Comparison of ENCODE assay signal across 8 mouse cellular contexts in genomic region chr19:6268170-6268528, GRCm38 (mm10). TPM values are rescaled to one million over a fixed set of nuclear protein-coding genes. Genes with fewer than 3 reads are reported as not detected.
A peak's percentile ranks its signal among the peaks of the same experiment; 100 is the strongest.
DNase-seq lines count a peak whose midpoint lies in the region; ATAC-seq lines count a peak whose summit lies in the region.

No protein-coding gene starts in this region.

- H3K36me3 ChIP-seq in hindbrain, embryonic 15.5 days = no peaks in the 10 kb centered on the region

- no peak overlapping the region for H3K4me3 ChIP-seq in hindbrain, embryonic 15.5 days

- DNase-seq in NIH3T3 (ENCODE audit: low read depth) = peak; percentile 95
- peak; percentile 84 to 88 for DNase-seq in cerebellum, adult 18-20 months
- DNase-seq in frontal cortex, postnatal 14 days (ENCODE audit: low spot score in 2 of 2) = peak; percentile 63 to 79
- DNase-seq in layer of hippocampus, postnatal 36 days = peak; percentile 75 to 81
- peak; percentile 96 for DNase-seq in lung, postnatal 36 days
- peak; percentile 87 to 88 for DNase-seq in right cerebral cortex, adult 2 months (ENCODE audit: low spot score in 2 of 2)
- peak; percentile 70 for DNase-seq in urinary bladder, adult 2 months (ENCODE audit: low spot score)

- 8% methylated on average over 8 of the region's 8 CpGs for WGBS in hindbrain, embryonic 15.5 days

- no peaks in the 10 kb centered on the region for H3K9me3 ChIP-seq in hindbrain, embryonic 15.5 days

- no peaks in the 10 kb centered on the region for H3K27me3 ChIP-seq in hindbrain, embryonic 15.5 days

- H3K27ac ChIP-seq in hindbrain, embryonic 15.5 days (replicated peaks) = no peak overlapping the region

- no peak overlapping the region for H3K4me2 ChIP-seq in hindbrain, embryonic 15.5 days

- no peak overlapping the region for H3K9ac ChIP-seq in hindbrain, embryonic 15.5 days

- peak; percentile 72; the same call in 1 of the 2 replicates for ATAC-seq in hindbrain, embryonic 15.5 days (ENCODE audit: low FRiP score, low read depth)

- H3K4me1 ChIP-seq in hindbrain, embryonic 15.5 days (replicated peaks) = peaks cover 4% of the 10 kb centered on the region; the same call in 1 of the 2 replicates

RNA-seq across cellular contexts. Expression of gene Ehd1, which starts 8.4 kb away (rescaled TPM):
- 92.5 and 103 TPM in 2 replicates for polyA plus RNA-seq in hindbrain, embryonic 15.5 days (2015; fragmentation: Nextera tagmentation; extraction: Ambion mirVana)
- 10 to 100 TPM; 72.8 to 82.2 TPM for total RNA-seq in layer of hippocampus, postnatal 36 days (2021)
- polyA plus RNA-seq in urinary bladder, adult 2 months (2012; rRNA removed) = 73.6 and 86.5 TPM in 2 replicates

RNA-seq across cellular contexts. Expression of gene Atg2a, which starts 26.7 kb away (rescaled TPM):
- 13.3 and 16.1 TPM in 2 replicates for polyA plus RNA-seq in hindbrain, embryonic 15.5 days (2015; fragmentation: Nextera tagmentation; extraction: Ambion mirVana)
- 10 to 100 TPM; 31.3 to 34.0 TPM for total RNA-seq in layer of hippocampus, postnatal 36 days (2021)
- 11.4 and 15.7 TPM in 2 replicates for polyA plus RNA-seq in urinary bladder, adult 2 months (2012; rRNA removed)

RNA-seq across cellular contexts. Expression of gene Ppp2r5b, which starts 32.5 kb away (rescaled TPM):
- polyA plus RNA-seq in hindbrain, embryonic 15.5 days (2015; fragmentation: Nextera tagmentation; extraction: Ambion mirVana) = 134 and 162 TPM in 2 replicates
- 100 to 1,000 TPM; 135 to 137 TPM for total RNA-seq in layer of hippocampus, postnatal 36 days (2021)
- 31.0 and 38.3 TPM in 2 replicates for polyA plus RNA-seq in urinary bladder, adult 2 months (2012; rRNA removed)

RNA-seq across cellular contexts. Expression of gene Cdc42bpg, which starts 38.1 kb away (rescaled TPM):
- polyA plus RNA-seq in hindbrain, embryonic 15.5 days (2015; fragmentation: Nextera tagmentation; extraction: Ambion mirVana) = 0.36 and 0.38 TPM in 2 replicates
- 1 to 10 TPM; 4.3 to 6.9 TPM for total RNA-seq in layer of hippocampus, postnatal 36 days (2021)
- polyA plus RNA-seq in urinary bladder, adult 2 months (2012; rRNA removed) = 22.7 and 27.0 TPM in 2 replicates

RNA-seq across cellular contexts. Expression of gene Gpha2, which starts 42.0 kb away (rescaled TPM):
- 0.56 TPM in 1 of 2 replicates, not detected in the other for polyA plus RNA-seq in hindbrain, embryonic 15.5 days (2015; fragmentation: Nextera tagmentation; extraction: Ambion mirVana)
- total RNA-seq in layer of hippocampus, postnatal 36 days (2021) = not detected
- polyA plus RNA-seq in urinary bladder, adult 2 months (2012; rRNA removed) = 0.31 and 0.83 TPM in 2 replicates
